Mouse (Mus musculus) limb, embryonic 11.5 days (tissue): ENCODE measurements at regions not wholly inside any gene's neighbourhood (a gene's known extent, or its start where the extent isn't known, plus 50 kb on each side); places are given as distances from the start of the nearest gene placed in this dataset.

ENCODE experiments used
- ATAC-seq: fragments of 200-750 bp; cut with Nextera tagmentation; 2 replicates; pipeline ENCODE4 v1.8.0; 2017; ENCODE audit warnings: low read depth; ENCODE audit not compliant: insufficient number of reproducible peaks, low FRiP score, low TSS enrichment
- DNase-seq: peaks from one replicate; pipeline ENCODE4 v3.0.0-alpha.2; 2015; ENCODE audit warnings: low spot score
- H3K27ac ChIP-seq: fragments of 300-500 bp; sonication (generic); replicated peaks from 2 replicates; pipeline ENCODE4 v1.5.1; 2014; ENCODE audit warnings: low read depth, mild to moderate bottlenecking, low read length
- H3K27me3 ChIP-seq: fragments of 300-500 bp; sonication (generic); 2 replicates; pipeline ENCODE4 v1.6.1; 2014; ENCODE audit warnings: mild to moderate bottlenecking, low read length, mixed read lengths; ENCODE audit not compliant: control insufficient read depth, insufficient read depth
- H3K36me3 ChIP-seq: fragments of 300-500 bp; sonication (generic); 2 replicates; pipeline ENCODE4 v1.6.1; 2014; ENCODE audit warnings: mild to moderate bottlenecking, low read length, moderate library complexity, mixed read lengths; ENCODE audit not compliant: control insufficient read depth, insufficient read depth
- H3K4me1 ChIP-seq: fragments of 300-500 bp; sonication (generic); 2 replicates; pipeline ENCODE4 v1.6.1; 2014; ENCODE audit warnings: low read length, mixed read lengths; ENCODE audit not compliant: control insufficient read depth, insufficient read depth
- H3K4me2 ChIP-seq: fragments of 300-500 bp; sonication (generic); 2 replicates; pipeline ENCODE4 v1.6.1; 2014; ENCODE audit warnings: low read depth, mild to moderate bottlenecking, moderate library complexity; ENCODE audit not compliant: severe bottlenecking
- H3K4me3 ChIP-seq: fragments of 300-500 bp; sonication (generic); 2 replicates; pipeline ENCODE4 v1.5.1; 2014; ENCODE audit warnings: low read depth, low read length
- H3K9ac ChIP-seq: fragments of 300-500 bp; sonication (generic); 2 replicates; pipeline ENCODE4 v1.6.1; 2014; ENCODE audit warnings: mild to moderate bottlenecking, low read length
- H3K9me3 ChIP-seq: fragments of 300-500 bp; sonication (generic); 2 replicates; pipeline ENCODE4 v1.6.1; 2016; ENCODE audit warnings: low read length; ENCODE audit not compliant: control insufficient read depth
- WGBS: fragments of 180-500 bp; shearing (Covaris S2); extraction: QIAGEN DNeasy Blood & Tissue Kit; methylation state at CpG from one replicate; pipeline ENCODE4 v1.1.7; 2014; 5-methylcytosine and 5-hydroxymethylcytosine counted together

DNA sequence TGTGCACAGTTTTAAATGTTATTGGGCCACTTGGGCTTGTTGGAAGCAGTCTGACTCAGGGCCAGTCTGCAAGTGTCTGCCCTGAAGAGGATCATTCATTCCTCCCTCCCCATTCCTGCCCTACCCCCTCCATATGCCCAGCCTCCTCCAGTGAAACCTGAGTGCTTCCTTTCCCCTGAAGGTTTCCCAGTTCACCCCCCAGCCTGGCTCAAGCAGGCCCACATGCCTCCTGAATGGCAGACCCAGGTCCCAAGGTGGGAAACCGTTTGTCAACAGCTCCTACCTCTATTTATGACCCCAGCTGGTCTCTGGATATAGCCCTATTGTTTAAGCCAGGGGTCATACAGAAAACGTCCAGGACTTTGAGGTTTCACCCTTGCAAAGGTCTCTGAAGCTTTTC lies 89.7 kb upstream of the Foxc1 start:
- no peaks in the 10 kb centered on the region for H3K36me3 ChIP-seq
- 0% methylated on average over 2 of the region's 2 CpGs for WGBS
- DNase-seq (peak; percentile 70), ATAC-seq (peak; percentile 67)
- H3K27ac ChIP-seq: no peak overlapping the region
- no peak overlapping the region for H3K4me2 ChIP-seq
- no peak overlapping the region for H3K4me3 ChIP-seq
- no peak overlapping the region for H3K9ac ChIP-seq
- peaks cover 9% of the 10 kb centered on the region for H3K4me1 ChIP-seq
- peaks cover 2% of the 10 kb centered on the region; the same call in 1 of the 2 replicates for H3K27me3 ChIP-seq
- H3K9me3 ChIP-seq: no peaks in the 10 kb centered on the region

DNA sequence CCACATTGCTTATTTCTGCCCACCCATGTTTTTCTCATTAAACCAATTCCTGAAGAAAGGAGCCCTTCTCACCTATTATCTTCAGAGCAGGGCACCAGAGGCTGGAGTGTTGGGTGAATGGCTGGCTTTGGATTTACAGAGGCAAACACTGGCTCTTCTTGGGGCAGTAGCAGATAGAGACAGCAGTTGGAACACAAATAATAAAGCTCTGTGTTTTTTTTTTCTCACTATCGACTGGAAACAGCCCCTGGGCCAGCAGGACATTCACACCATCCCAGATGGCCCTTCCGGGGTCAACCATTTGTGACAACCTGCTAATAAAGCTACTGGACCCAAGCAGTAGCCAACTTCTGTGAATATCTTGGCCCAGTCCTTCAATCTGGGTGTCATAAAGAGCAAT lies 85.7 kb upstream of the Foxc1 start:
- 35% methylated on average over 2 of the region's 2 CpGs for WGBS

DNA sequence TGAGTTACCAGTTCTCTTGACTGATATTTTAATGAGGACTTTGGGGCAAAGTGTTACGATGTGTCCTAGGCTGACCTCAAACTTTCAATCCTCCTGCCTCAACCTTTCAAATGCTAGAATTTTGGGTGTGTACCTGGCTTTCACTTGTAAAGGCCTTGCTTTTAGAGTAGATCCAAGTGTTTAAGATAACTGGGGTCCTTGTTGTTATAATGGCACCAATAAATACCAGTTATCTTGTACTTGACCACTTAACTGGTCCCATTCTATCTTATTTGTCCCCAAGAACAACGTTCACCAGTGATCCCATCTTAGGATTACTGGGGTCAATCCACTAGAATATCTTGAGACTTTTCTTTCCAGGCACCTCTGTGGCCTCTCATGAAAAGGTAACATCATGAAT lies 77.6 kb upstream of the Foxc1 start:
- WGBS: 85% methylated on average over 2 of the region's 2 CpGs
- H3K4me3 ChIP-seq: no peak overlapping the region
- no peak overlapping the region for H3K27ac ChIP-seq
- H3K36me3 ChIP-seq: no peaks in the 10 kb centered on the region
- no peaks in the 10 kb centered on the region for H3K27me3 ChIP-seq
- ATAC-seq (no peak), DNase-seq (no peak)
- H3K9ac ChIP-seq: no peak overlapping the region
- no peak overlapping the region for H3K4me2 ChIP-seq
- H3K9me3 ChIP-seq: no peaks in the 10 kb centered on the region
- no peaks in the 10 kb centered on the region for H3K4me1 ChIP-seq

More for the DNA sequence above, 85.7 kb upstream of the Foxc1 start:
- H3K4me2 ChIP-seq: no peak overlapping the region
- no peak overlapping the region for H3K27ac ChIP-seq
- no peaks in the 10 kb centered on the region for H3K36me3 ChIP-seq
- DNase-seq (no peak), ATAC-seq (no peak)
- no peak overlapping the region for H3K9ac ChIP-seq
- peaks cover 6% of the 10 kb centered on the region for H3K4me1 ChIP-seq
- H3K4me3 ChIP-seq: no peak overlapping the region
- H3K27me3 ChIP-seq: no peaks in the 10 kb centered on the region
- no peaks in the 10 kb centered on the region for H3K9me3 ChIP-seq

DNA sequence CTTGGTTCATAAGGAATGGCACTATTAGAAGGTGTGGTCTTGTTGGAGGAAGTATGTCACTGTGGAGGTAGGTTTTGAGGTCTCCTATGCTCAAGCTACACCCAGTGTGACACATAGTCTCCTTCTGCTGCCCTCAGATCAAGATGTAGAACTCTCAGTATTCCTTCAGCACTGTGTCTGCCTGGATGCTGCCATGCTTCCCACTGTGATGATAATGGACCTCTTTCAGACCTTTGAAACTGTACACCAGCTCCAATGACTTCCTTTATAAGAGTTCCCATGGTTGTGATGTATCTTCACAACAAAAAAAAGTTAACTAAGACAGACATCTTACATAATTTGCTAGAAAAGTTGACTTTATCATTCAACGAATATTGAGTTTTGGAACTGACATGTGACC lies 60.2 kb upstream of the Foxc1 start:
- DNase-seq (no peak), ATAC-seq (no peak)
- Histone ChIP-seq H3K4me2 (no peak overlapping the region), H3K36me3 (no peaks in the 10 kb centered on the region), H3K27ac (no peak overlapping the region), H3K9me3 (no peaks in the 10 kb centered on the region), H3K9ac (no peak overlapping the region), H3K27me3 (no peaks in the 10 kb centered on the region), H3K4me1 (no peaks in the 10 kb centered on the region), H3K4me3 (no peak overlapping the region)
- WGBS: 93% methylated on average over 1 of the region's 1 CpGs
